Mouse (Mus musculus): ENCODE measurements around the gene Apex1.
"Not testable (repeated sequence)": the region's sequence is repeated elsewhere in the genome, so short reads cannot be mapped to it uniquely, and the experiment has no call there.

DNA sequence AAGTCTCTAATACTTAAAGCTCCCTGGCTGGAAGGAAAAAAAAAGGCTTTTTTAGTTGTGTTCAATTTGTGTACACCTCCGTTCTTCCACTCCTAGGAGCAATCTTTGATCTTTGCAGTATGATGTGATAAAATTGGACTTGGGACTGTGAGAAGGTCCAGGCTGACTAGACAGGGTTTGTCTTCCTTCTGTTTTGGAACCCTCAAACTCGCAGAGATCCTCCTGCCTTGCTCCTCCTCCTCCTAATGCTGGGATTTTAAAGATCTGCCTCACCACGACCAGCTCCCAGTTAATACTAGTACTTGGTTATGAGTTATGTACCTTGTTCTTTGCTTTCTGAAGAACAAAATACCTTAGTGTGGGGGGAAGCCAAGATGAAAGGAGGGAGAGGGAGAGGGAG is 20.8 kb downstream of the Apex1 start:
- not testable (repeated sequence) for TF ChIP-seq POLR2A, CTCF (IDR thresholded peaks at IDR 0.05; ENCODE audit: insufficient read depth, low read depth, low read length)

All from olfactory bulb, adult 2 months (tissue).